Mouse (Mus musculus) CH12.LX (cell line): ENCODE measurements around the gene Mcemp1. TPM values are rescaled to one million over a fixed set of nuclear protein-coding genes. Genes with fewer than 3 reads are reported as not detected.

Experiments
- DNase-seq: peaks from one replicate; pipeline ENCODE4 v3.0.0-alpha.2; 2013; ENCODE audit errors: extremely low read depth
- H3K27ac ChIP-seq: 2 replicates; pipeline ENCODE4 v1.5.1; 2012; ENCODE audit warnings: low read depth, mild to moderate bottlenecking, control low read depth, moderate library complexity; ENCODE audit not compliant: insufficient read depth
- H3K27me3 ChIP-seq: replicated peaks from 2 replicates; pipeline ENCODE3; 2012; ENCODE audit warnings: inconsistent platforms
- H3K36me3 ChIP-seq, 2 experiments: replicated peaks in 1 of 2; 2 replicates each; pipeline versions ENCODE3 to v1.6.1; 2012; ENCODE audit warnings: inconsistent platforms in 1 of 2, low read length in 1 of 2, mild to moderate bottlenecking in 1 of 2, mixed read lengths in 1 of 2, moderate library complexity in 1 of 2; ENCODE audit not compliant: control insufficient read depth in 1 of 2, insufficient read depth in 1 of 2
- H3K4me1 ChIP-seq, 2 experiments: 2 replicates each; pipeline ENCODE4 v1.6.1; 2012; ENCODE audit warnings: inconsistent platforms in 1 of 2, moderate library complexity in 1 of 2; ENCODE audit not compliant: insufficient read depth in 2 of 2, control insufficient read depth in 1 of 2
- H3K4me2 ChIP-seq: 2 replicates; pipeline ENCODE4 v1.6.1; 2012; ENCODE audit warnings: low read depth, mild to moderate bottlenecking, control low read depth; ENCODE audit not compliant: poor library complexity, insufficient read depth, severe bottlenecking
- H3K4me3 ChIP-seq, 3 experiments: fragments of 150-350 bp in 1 of 3; sonication (generic) in 1 of 3; replicated peaks in 1 of 3; 2 replicates each; pipeline versions ENCODE3 to v1.5.1; 2011 to 2012; ENCODE audit warnings: low read depth in 2 of 3, low read length in 2 of 3, mild to moderate bottlenecking in 2 of 3, moderate library complexity in 2 of 3, control low read depth in 1 of 3, improper control_type of control experiment in 1 of 3, inconsistent platforms in 1 of 3, mixed read lengths in 1 of 3; ENCODE audit not compliant: poor library complexity in 1 of 3
- H3K79me2 ChIP-seq: replicated peaks from 2 replicates; pipeline ENCODE4 v1.6.1; 2012; ENCODE audit warnings: mild to moderate bottlenecking, moderate library complexity; ENCODE audit not compliant: control insufficient read depth, poor library complexity, insufficient read depth, severe bottlenecking; ENCODE audit errors: extremely low read depth
- H3K9ac ChIP-seq: 2 replicates; pipeline ENCODE4 v1.6.1; 2012; ENCODE audit warnings: low read depth, mild to moderate bottlenecking, control low read depth, moderate library complexity; ENCODE audit not compliant: insufficient read depth
- H3K9me3 ChIP-seq: replicated peaks from 2 replicates; pipeline ENCODE3; 2012; ENCODE audit warnings: low read length, inconsistent platforms, mixed read lengths
- BHLHE40 ChIP-seq: IDR thresholded peaks from 2 replicates; pipeline ENCODE4 v1.6.1; 2011; ENCODE audit warnings: mild to moderate bottlenecking, low read depth, low read length, improper control_type of control experiment
- CHD1 ChIP-seq: IDR thresholded peaks from 2 replicates; pipeline ENCODE4 v1.6.1; 2012; ENCODE audit warnings: low read depth, low read length, improper control_type of control experiment, inconsistent platforms
- CHD2 ChIP-seq: IDR thresholded peaks from 2 replicates; pipeline ENCODE4 v1.6.1; 2011; ENCODE audit warnings: low read length, improper control_type of control experiment
- CTCF ChIP-seq, 2 experiments: IDR thresholded peaks in 1 of 2; conservative IDR thresholded peaks in 1 of 2; 2 replicates each; pipeline ENCODE4 v1.5.1; 2011 to 2012; ENCODE audit warnings: low read depth in 2 of 2, low read length in 2 of 2, improper control_type of control experiment in 1 of 2, inconsistent platforms in 1 of 2, mild to moderate bottlenecking in 1 of 2, moderate library complexity in 1 of 2
- ETS1 ChIP-seq: conservative IDR thresholded peaks from 2 replicates; pipeline ENCODE4 v1.6.1; 2012; ENCODE audit warnings: low read depth, mild to moderate bottlenecking, inconsistent platforms, low read length, improper control_type of control experiment, moderate library complexity
- IRF4 ChIP-seq: IDR thresholded peaks from 2 replicates; pipeline ENCODE4 v1.6.1; 2014; ENCODE audit warnings: low read depth, mild to moderate bottlenecking, inconsistent platforms, low read length, improper control_type of control experiment
- JUN ChIP-seq: IDR thresholded peaks from 2 replicates; pipeline ENCODE4 v1.6.1; 2011; ENCODE audit warnings: low read depth, mild to moderate bottlenecking, low read length, improper control_type of control experiment, moderate library complexity; ENCODE audit not compliant: insufficient read depth
- JUND ChIP-seq: conservative IDR thresholded peaks from 2 replicates; pipeline ENCODE4 v1.6.1; 2011; ENCODE audit warnings: low read depth, low read length, improper control_type of control experiment
- KAT2A ChIP-seq: IDR thresholded peaks from 2 replicates; pipeline ENCODE4 v1.6.1; 2012; ENCODE audit warnings: low read length, improper control_type of control experiment, inconsistent platforms; ENCODE audit not compliant: insufficient replicate concordance
- MAX ChIP-seq: IDR thresholded peaks from 2 replicates; pipeline ENCODE4 v1.6.1; 2011; ENCODE audit warnings: low read length, improper control_type of control experiment
- MEF2A ChIP-seq: IDR thresholded peaks from 2 replicates; pipeline ENCODE4 v1.6.1; 2014; ENCODE audit warnings: low read depth, mild to moderate bottlenecking, inconsistent platforms, low read length, improper control_type of control experiment, borderline replicate concordance
- MYC ChIP-seq: IDR thresholded peaks from 2 replicates; pipeline ENCODE4 v1.6.1; 2011; ENCODE audit warnings: low read depth, mild to moderate bottlenecking, improper control_type of control experiment, low read length
- NELFE ChIP-seq: IDR thresholded peaks from 2 replicates; pipeline ENCODE4 v1.6.1; 2011; ENCODE audit warnings: low read depth, low read length, improper control_type of control experiment
- NRF1 ChIP-seq: IDR thresholded peaks from 2 replicates; pipeline ENCODE4 v1.6.1; 2014; ENCODE audit warnings: low read depth, mild to moderate bottlenecking, inconsistent platforms, low read length, improper control_type of control experiment, moderate library complexity
- PAX5 ChIP-seq: IDR thresholded peaks from 2 replicates; pipeline ENCODE4 v1.6.1; 2012; ENCODE audit warnings: low read length, inconsistent platforms, mixed read lengths
- RAD21 ChIP-seq: IDR thresholded peaks from 2 replicates; pipeline ENCODE4 v1.6.1; 2011; ENCODE audit warnings: low read depth, mild to moderate bottlenecking, low read length, improper control_type of control experiment, moderate library complexity
- RCOR1 ChIP-seq: conservative IDR thresholded peaks from 2 replicates; pipeline ENCODE4 v1.6.1; 2012; ENCODE audit warnings: low read depth, mild to moderate bottlenecking, inconsistent platforms, low read length, improper control_type of control experiment
- SIN3A ChIP-seq: IDR thresholded peaks from 2 replicates; pipeline ENCODE4 v1.6.1; 2012; ENCODE audit warnings: low read length, improper control_type of control experiment, inconsistent platforms
- TBP ChIP-seq: conservative IDR thresholded peaks from 2 replicates; pipeline ENCODE4 v1.6.1; 2011; ENCODE audit warnings: low read depth, low read length, improper control_type of control experiment
- UBTF ChIP-seq: IDR thresholded peaks from 2 replicates; pipeline ENCODE4 v1.6.1; 2012; ENCODE audit warnings: low read depth, mild to moderate bottlenecking, inconsistent platforms, low read length, improper control_type of control experiment, moderate library complexity
- USF1 ChIP-seq: IDR thresholded peaks from 2 replicates; pipeline ENCODE4 v1.6.1; 2014; ENCODE audit warnings: low read depth, mild to moderate bottlenecking, inconsistent platforms, low read length, improper control_type of control experiment
- USF2 ChIP-seq: conservative IDR thresholded peaks from 2 replicates; pipeline ENCODE4 v1.6.1; 2011; ENCODE audit warnings: low read depth, low read length, improper control_type of control experiment
- dilution Hi-C: fragments of 300-500 bp; cut with MboI; formaldehyde crosslinking; loops from 2 replicates; pipeline ENCODE4 v1.14.3; 2020; ENCODE audit warnings: low sequenced_read_pairs; ENCODE audit not compliant: extremely low pct_unique_long_range_greater_than_20kb, extremely low pct_ligation_motif_present
- in situ Hi-C: fragments of 300-500 bp; cut with MboI; formaldehyde crosslinking; loops from 3 replicates; pipeline ENCODE4 v1.14.3; 2019; ENCODE audit warnings: low sequenced_read_pairs, low pct_ligation_motif_present, low pct_unique_long_range_greater_than_20kb, mixed read lengths
- polyA plus RNA-seq: library from polyadenylated mRNA; unstranded; fragments of >175 nt; gene quantifications from 2 replicates; pipeline ENCODE4 v1.2.1, GENCODE M21; 2012; ENCODE audit warnings: low read depth; ENCODE audit not compliant: insufficient read length
- total RNA-seq, 2 experiments: library from RNA; depleted of rRNA; stranded (reverse); fragments of 300-350 nt in 1 of 2; fragments of >200 nt in 1 of 2; gene quantifications; 2 replicates each; pipeline ENCODE4 v1.2.3; 2012 to 2014

The Mcemp1 gene
- total and polyA plus RNA-seq, 3 experiments, result 0.36 to 0.39 TPM; not detected in 1

DNA sequence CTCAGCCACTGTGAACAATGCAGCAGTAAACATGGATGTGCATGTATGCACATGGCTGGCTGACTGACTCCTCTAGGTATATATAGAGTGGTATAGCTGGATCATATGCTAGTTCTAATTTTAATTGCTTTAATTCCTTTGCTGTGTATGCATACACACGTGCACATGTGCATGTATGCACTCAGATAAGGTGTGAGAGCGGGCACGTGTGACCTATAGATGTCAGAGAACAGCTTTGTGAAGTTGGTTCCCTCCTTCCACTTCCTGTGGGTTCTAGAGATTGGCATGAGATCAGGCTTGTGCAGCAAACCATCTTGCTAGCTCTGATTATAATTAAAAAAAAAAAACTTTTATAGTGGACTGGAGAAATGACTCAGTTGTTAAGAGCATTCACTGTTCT, 12.7 kb upstream of the Mcemp1 start:
- Histone ChIP-seq H3K9ac (no peak overlapping the region), H3K4me1 (peaks cover 5 to 16% of the 10 kb centered on the region in 2 experiments), H3K27me3 (no peaks in the 10 kb centered on the region), H3K36me3 (no peaks in the 10 kb centered on the region), H3K79me2 (no peaks in the 10 kb centered on the region), H3K4me2 (no peak overlapping the region)
- no peak for DNase-seq
- dilution Hi-C loops, result no loop called here
- TF ChIP-seq CHD2 (no peak), JUND (no peak), SIN3A (no peak), CHD1 (no peak), NRF1 (no peak), MAX (no peak), IRF4 (no peak), USF1 (no peak), TBP (no peak), RCOR1 (no peak), PAX5 (no peak), NELFE (no peak), MYC (no peak), KAT2A (no peak), MEF2A (no peak), JUN (no peak), RAD21 (no peak), USF2 (no peak), UBTF (no peak)
- TF ChIP-seq, all 38 proteins: peak for 0
- in situ Hi-C loops, result no loop called here
- Histone ChIP-seq H3K4me3 (no peak overlapping the region), H3K9me3 (no peaks in the 10 kb centered on the region), H3K27ac (no peak overlapping the region)

DNA sequence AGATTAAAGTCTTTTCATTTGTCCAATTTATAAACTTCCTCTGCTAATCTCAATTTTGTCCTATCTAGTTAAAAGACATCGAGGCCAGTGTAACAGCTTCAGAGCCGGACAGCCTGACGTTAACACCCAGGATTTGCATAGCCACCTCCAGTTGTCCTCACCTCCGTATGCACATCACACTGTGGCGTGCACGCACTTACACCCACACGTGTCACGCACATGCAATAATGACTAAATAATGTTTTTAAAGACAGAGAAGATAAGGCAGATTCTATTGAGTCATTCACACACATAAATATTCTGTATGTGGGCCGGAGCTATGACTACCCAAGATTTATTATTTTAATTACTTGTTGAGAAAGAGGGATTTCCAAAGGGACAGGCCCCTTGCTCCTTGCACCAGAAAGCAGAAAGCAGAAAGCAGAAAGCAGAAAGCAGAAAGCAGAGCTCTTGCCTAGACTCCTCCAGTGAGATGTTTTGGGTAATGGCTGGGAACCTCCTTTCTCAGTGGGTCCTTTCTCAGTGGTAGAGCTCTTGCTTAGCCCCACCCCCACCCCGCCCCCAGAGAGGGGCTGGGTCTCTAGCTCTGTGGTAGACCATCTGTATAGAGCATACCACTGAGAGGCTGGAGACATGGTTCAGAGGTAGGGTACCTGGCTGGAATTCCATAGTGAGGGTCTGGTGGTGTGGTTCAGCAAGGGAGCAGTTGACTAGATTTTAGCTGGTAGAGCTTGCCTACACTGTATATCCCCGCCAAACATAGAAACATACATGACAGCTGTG, 10.6 kb upstream of the Mcemp1 start:
- no peaks in the 10 kb centered on the region for H3K36me3 ChIP-seq
- TF ChIP-seq CTCF (conservative IDR thresholded peaks at IDR 0.05 in 1 of 2, IDR thresholded peaks at IDR 0.05 in 1 of 2; ENCODE audit: low read depth in 2 of 2, low read length in 2 of 2) (no peak), BHLHE40 (peak; percentile 92), JUND (no peak), ETS1 (no peak)
- dilution Hi-C loops (no loop called here), in situ Hi-C loops (no loop called here)
- no peaks in the 10 kb centered on the region for H3K9me3 ChIP-seq
- H3K4me3 ChIP-seq, result no peak overlapping the region
- peak overlapping the region; percentile 42; the same call in 1 of the 2 replicates for H3K4me2 ChIP-seq
- H3K79me2 ChIP-seq, result no peaks in the 10 kb centered on the region
- H3K27ac ChIP-seq, result no peak overlapping the region
- H3K4me1 ChIP-seq, result peaks cover 5 to 21% of the 10 kb centered on the region in 2 experiments
- no peak overlapping the region for H3K9ac ChIP-seq
- no peaks in the 10 kb centered on the region for H3K27me3 ChIP-seq
- no peak for DNase-seq
